Mouse (Mus musculus) bone marrow macrophage, adult 2 months (primary cell): ENCODE measurements around the gene Myo10. TPM values are rescaled to one million over a fixed set of nuclear protein-coding genes. Genes with fewer than 3 reads are reported as not detected.

Experiments used
- H3K27ac ChIP-seq: 2 replicates; pipeline ENCODE4 v1.5.1; 2012; ENCODE audit warnings: low read depth, low read length; ENCODE audit not compliant: insufficient read depth
- H3K4me1 ChIP-seq: 2 replicates; pipeline ENCODE4 v1.6.1; 2012; ENCODE audit warnings: low read length; ENCODE audit not compliant: control insufficient read depth, insufficient read depth
- H3K4me3 ChIP-seq: 2 replicates; pipeline ENCODE4 v1.5.1; 2012; ENCODE audit warnings: mild to moderate bottlenecking, low read length, moderate library complexity; ENCODE audit not compliant: insufficient read depth
- CTCF ChIP-seq: IDR thresholded peaks from 2 replicates; pipeline ENCODE4 v1.5.1; 2012; ENCODE audit warnings: low read depth, mild to moderate bottlenecking, low read length, moderate library complexity
- POLR2A ChIP-seq: IDR thresholded peaks from 2 replicates; pipeline ENCODE4 v1.6.1; 2012; ENCODE audit warnings: mild to moderate bottlenecking, low read depth, low read length, borderline replicate concordance
- polyA plus RNA-seq: library from polyadenylated mRNA; stranded (reverse); fragments of >200 nt; gene quantifications from 2 replicates; pipeline ENCODE4 v1.2.4, GENCODE M21; 2012; ENCODE audit not compliant: missing spikeins, insufficient read depth, insufficient read length

Gene Myo10
- polyA plus RNA-seq = 13.9 and 17.2 TPM in 2 replicates

GRCm38 (mm10) chr15:25622200-25622866, at the start of gene Myo10:
Gene Myo10 (plus strand): TSS chr15:25622525.
- TF ChIP-seq CTCF (no peak), POLR2A (no peak)
- peak within 1 kb of the TSS; percentile 96 for H3K4me3 ChIP-seq
- H3K27ac ChIP-seq = peak within 1 kb of the TSS; percentile 66
- peaks cover 22% of the 10 kb centered on the region for H3K4me1 ChIP-seq

- no peak for TF ChIP-seq CTCF
- TF ChIP-seq POLR2A = no peak
- H3K4me3 ChIP-seq = no peak overlapping the region
- H3K27ac ChIP-seq = no peak overlapping the region
- peaks cover 3% of the 10 kb centered on the region for H3K4me1 ChIP-seq
Observed at GRCm38 (mm10) chr15:25573113-25573512, 49.2 kb upstream of the Myo10 start.

DNA sequence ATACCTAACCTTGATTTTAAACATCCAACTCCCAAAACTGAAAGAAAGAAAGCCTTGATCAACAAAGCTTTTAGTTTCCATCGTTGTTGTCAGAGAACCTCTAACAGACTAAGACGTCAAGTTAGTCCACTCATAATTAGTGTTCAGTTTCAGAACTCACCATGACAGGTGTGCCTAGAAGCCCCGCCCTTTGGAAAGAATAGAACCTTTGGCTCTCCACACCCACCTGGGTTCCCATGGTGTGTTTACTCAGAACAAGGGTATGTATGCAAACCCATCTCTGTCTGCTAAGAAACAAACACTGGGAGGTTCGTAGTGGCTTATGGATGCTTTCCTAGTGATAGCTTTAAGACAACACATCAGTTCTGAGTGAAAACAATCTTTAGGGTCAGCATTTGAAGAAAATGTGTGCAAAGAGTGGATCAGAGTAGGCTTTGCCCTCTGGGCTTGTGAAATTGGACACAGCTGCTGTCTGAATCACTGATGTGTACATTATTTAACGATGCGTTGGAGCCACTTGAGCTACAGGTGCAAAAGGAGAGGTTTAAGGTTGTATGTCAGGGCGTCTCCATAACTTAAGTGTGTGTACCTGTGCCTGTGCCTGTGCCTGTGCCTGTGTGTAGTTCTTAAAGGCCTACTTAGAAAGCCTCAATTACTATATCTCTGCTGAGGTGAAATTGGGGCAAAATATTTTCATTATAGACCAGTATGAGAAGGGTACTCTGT, 48.3 kb upstream of the Myo10 start:
- TF ChIP-seq CTCF (no peak), POLR2A (no peak)
- no peak overlapping the region for H3K4me3 ChIP-seq
- no peak overlapping the region for H3K27ac ChIP-seq
- peaks cover 3% of the 10 kb centered on the region for H3K4me1 ChIP-seq

DNA sequence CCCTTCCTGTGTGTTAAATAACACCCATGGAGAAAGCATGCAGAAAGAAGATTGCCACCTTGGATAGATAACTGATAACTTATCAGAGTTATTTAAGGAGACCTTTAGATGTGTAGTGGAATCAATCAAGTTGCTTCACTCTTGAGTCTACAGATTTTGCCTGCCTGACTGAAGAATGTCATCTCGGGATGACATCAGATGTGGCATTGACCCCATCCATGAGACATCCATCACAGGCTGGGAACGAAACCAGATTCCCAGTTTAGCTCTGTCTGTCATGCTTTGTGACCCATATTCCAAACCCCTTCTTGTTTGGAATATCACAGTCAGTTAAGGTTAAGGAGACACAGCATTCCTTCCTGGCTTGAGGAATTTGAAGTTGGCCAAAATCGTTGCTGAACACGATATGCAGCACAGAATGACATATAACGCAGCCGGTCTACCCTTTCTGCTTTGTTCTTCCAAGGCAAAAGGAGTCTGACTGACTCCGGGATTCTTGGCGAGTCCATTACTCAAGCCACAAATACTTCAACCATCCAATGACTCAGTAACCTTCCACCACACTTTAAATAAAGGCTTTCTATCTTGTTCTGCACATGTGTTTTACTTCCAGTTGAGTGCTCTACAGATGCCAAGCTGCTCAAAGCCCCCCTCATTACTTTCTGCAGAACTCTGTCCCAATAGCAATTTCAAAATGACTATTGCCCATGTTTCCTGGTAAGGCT, 44.8 kb upstream of the Myo10 start:
- Histone ChIP-seq H3K4me1 (peaks cover 11% of the 10 kb centered on the region), H3K27ac (no peak overlapping the region), H3K4me3 (no peak overlapping the region)
- TF ChIP-seq CTCF (no peak), POLR2A (no peak)

GRCm38 (mm10) chr15:25578369-25578768, 44.0 kb upstream of the Myo10 start:
- no peak for TF ChIP-seq CTCF
- no peak for TF ChIP-seq POLR2A
- Histone ChIP-seq H3K4me1 (peaks cover 11% of the 10 kb centered on the region), H3K27ac (no peak overlapping the region), H3K4me3 (no peak overlapping the region)

DNA sequence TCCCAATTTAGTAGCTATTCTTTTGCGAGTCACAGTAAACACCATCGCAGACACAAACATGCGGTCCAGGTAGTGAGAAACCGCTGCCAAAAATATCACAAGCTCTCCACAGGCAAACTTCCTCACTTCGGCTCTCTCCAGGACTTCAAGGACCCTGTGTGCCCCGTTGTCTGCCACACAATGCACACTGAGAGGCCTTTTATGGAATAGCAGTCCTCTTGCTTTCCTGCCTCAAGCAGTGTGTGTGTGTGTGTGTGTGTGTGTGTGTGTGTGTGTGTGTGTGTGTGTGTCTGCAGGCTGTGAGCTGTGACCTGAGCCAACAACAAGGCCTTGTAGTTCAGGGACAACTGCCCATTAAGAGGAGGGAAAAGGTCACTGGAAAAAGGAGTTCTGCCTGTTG, 41.6 kb upstream of the Myo10 start:
- no peak overlapping the region for H3K4me3 ChIP-seq
- TF ChIP-seq CTCF (no peak), POLR2A (no peak)
- H3K4me1 ChIP-seq = peaks cover 11% of the 10 kb centered on the region
- no peak overlapping the region for H3K27ac ChIP-seq

- peaks cover 11% of the 10 kb centered on the region for H3K4me1 ChIP-seq
- no peak overlapping the region for H3K4me3 ChIP-seq
- H3K27ac ChIP-seq = no peak overlapping the region
- no peak for TF ChIP-seq CTCF
- TF ChIP-seq POLR2A = no peak
Observed at GRCm38 (mm10) chr15:25582055-25582454, 40.3 kb upstream of the Myo10 start.

DNA sequence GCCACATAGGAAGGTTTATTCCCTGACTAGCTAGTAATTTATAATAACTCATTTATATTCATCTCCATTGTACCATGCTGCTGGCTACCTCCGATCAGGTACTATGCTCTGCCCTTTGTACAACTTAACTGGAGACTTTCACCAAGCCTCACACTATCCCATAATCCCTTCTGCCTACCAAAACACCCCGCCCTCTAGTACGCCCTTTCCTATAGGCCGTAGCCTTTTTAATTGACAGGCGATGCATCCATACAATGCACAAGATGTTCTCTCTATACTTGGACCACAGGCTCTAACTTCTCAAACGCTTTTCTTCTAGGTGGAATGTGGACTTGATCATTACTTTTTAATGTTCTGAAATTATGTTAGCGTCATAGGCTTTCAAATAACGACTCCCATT, 39.0 kb upstream of the Myo10 start:
- H3K4me3 ChIP-seq = no peak overlapping the region
- H3K27ac ChIP-seq = no peak overlapping the region
- no peak for TF ChIP-seq CTCF
- no peak for TF ChIP-seq POLR2A
- H3K4me1 ChIP-seq = peaks cover 11% of the 10 kb centered on the region

DNA sequence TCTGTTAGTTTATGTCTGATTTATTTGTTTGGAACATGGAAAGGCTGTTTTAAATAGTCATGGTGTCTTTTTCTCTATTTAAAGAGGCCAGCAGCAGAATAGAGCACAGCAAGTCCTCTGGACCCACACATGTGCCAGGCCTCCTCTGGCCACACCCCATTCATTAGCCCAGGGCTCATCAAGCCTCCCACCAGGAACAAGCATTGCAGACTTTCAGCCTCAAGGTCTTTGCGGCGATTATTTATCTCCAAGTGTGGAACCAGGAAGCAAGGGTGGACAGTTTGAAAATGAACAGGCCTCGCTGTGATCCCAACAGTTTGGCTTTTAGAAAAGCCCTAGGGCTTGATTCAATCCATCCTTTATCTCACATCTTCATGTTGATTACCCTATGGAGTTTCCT, 35.5 kb upstream of the Myo10 start:
- Histone ChIP-seq H3K27ac (no peak overlapping the region), H3K4me1 (peaks cover 9% of the 10 kb centered on the region), H3K4me3 (no peak overlapping the region)
- TF ChIP-seq CTCF (no peak), POLR2A (no peak)

- H3K4me1 ChIP-seq = peaks cover 9% of the 10 kb centered on the region
- no peak overlapping the region for H3K4me3 ChIP-seq
- TF ChIP-seq CTCF (no peak), POLR2A (no peak)
Observed at GRCm38 (mm10) chr15:25587943-25588342, 34.4 kb upstream of the Myo10 start.

More at GRCm38 (mm10) chr15:25587943-25588342, 34.4 kb upstream of the Myo10 start:
- H3K27ac ChIP-seq = no peak overlapping the region
